Mouse (Mus musculus): ENCODE results near the gene D130043K22Rik. TPM values are rescaled to one million over a fixed set of nuclear protein-coding genes. Genes with fewer than 3 reads are reported as not detected.
A peak's percentile ranks its signal among the peaks of the same experiment; 100 is the strongest.

D130043K22Rik gene
- polyA plus RNA-seq, 1 experiment from 2014 or later, result 0.05 TPM

GRCm38 (mm10) chr13:24906831-24907570 is 62.1 kb downstream of the D130043K22Rik start:
- peaks cover 20% of the 10 kb centered on the region for H3K36me3 ChIP-seq
- no peak overlapping the region for H3K4me2 ChIP-seq
- ATAC-seq (ENCODE audit: extremely low read depth, insufficient number of reproducible peaks, low FRiP score, low TSS enrichment), result no peak
- WGBS, result 72% methylated on average over 11 of the region's 11 CpGs
- no peaks in the 10 kb centered on the region for H3K4me1 ChIP-seq
- no peak overlapping the region for H3K9ac ChIP-seq
- H3K27me3 ChIP-seq (replicated peaks), result no peaks in the 10 kb centered on the region
- no peak overlapping the region for H3K4me3 ChIP-seq
- H3K27ac ChIP-seq (replicated peaks), result no peak overlapping the region
- H3K9me3 ChIP-seq, result no peaks in the 10 kb centered on the region

GRCm38 (mm10) chr13:24909112-24909511 is 64.2 kb downstream of the D130043K22Rik start:
- no peaks in the 10 kb centered on the region for H3K4me1 ChIP-seq
- WGBS, result 86% methylated on average over 1 of the region's 1 CpGs
- no peak overlapping the region for H3K27ac ChIP-seq (replicated peaks)
- H3K9ac ChIP-seq, result no peak overlapping the region
- no peak overlapping the region for H3K4me3 ChIP-seq
- H3K27me3 ChIP-seq (replicated peaks), result no peaks in the 10 kb centered on the region
- no peaks in the 10 kb centered on the region for H3K9me3 ChIP-seq
- no peak for ATAC-seq (ENCODE audit: extremely low read depth, insufficient number of reproducible peaks, low FRiP score, low TSS enrichment)
- peaks cover 39% of the 10 kb centered on the region for H3K36me3 ChIP-seq
- H3K4me2 ChIP-seq, result no peak overlapping the region

GRCm38 (mm10) chr13:24913576-24913975 is 68.6 kb downstream of the D130043K22Rik start:
- no peak overlapping the region for H3K4me3 ChIP-seq
- no peak overlapping the region for H3K27ac ChIP-seq (replicated peaks)
- H3K9ac ChIP-seq, result no peak overlapping the region
- H3K4me1 ChIP-seq, result peaks cover 14% of the 10 kb centered on the region
- no peaks in the 10 kb centered on the region for H3K27me3 ChIP-seq (replicated peaks)
- peaks cover 64% of the 10 kb centered on the region for H3K36me3 ChIP-seq
- no peaks in the 10 kb centered on the region for H3K9me3 ChIP-seq
- no peak overlapping the region for H3K4me2 ChIP-seq
- no peak for ATAC-seq (ENCODE audit: extremely low read depth, insufficient number of reproducible peaks, low FRiP score, low TSS enrichment)
- 79% methylated on average over 7 of the region's 7 CpGs for WGBS

- ATAC-seq (ENCODE audit: extremely low read depth, insufficient number of reproducible peaks, low FRiP score, low TSS enrichment), result no peak
- Histone ChIP-seq H3K4me2 (no peak overlapping the region), H3K4me3 (no peak overlapping the region), H3K9ac (no peak overlapping the region), H3K27ac (replicated peaks) (no peak overlapping the region), H3K36me3 (peaks cover 71% of the 10 kb centered on the region), H3K27me3 (replicated peaks) (no peaks in the 10 kb centered on the region), H3K9me3 (no peaks in the 10 kb centered on the region), H3K4me1 (peaks cover 14% of the 10 kb centered on the region)
- 72% methylated on average over 4 of the region's 4 CpGs for WGBS
These were observed 70.0 kb downstream of the D130043K22Rik start for GRCm38 (mm10) chr13:24914915-24915314.

GRCm38 (mm10) chr13:24915831-24916230 is 70.9 kb downstream of the D130043K22Rik start:
- no peak overlapping the region for H3K9ac ChIP-seq
- peak overlapping the region; percentile 12; the same call in 1 of the 2 replicates for H3K4me2 ChIP-seq
- H3K4me1 ChIP-seq, result peaks cover 14% of the 10 kb centered on the region
- H3K36me3 ChIP-seq, result peaks cover 65% of the 10 kb centered on the region
- ATAC-seq (ENCODE audit: extremely low read depth, insufficient number of reproducible peaks, low FRiP score, low TSS enrichment), result no peak
- no peaks in the 10 kb centered on the region for H3K27me3 ChIP-seq (replicated peaks)
- WGBS, result 59% methylated on average over 13 of the region's 13 CpGs
- no peak overlapping the region for H3K4me3 ChIP-seq
- no peak overlapping the region for H3K27ac ChIP-seq (replicated peaks)
- H3K9me3 ChIP-seq, result no peaks in the 10 kb centered on the region

- Histone ChIP-seq H3K4me1 (peaks cover 5% of the 10 kb centered on the region), H3K9ac (no peak overlapping the region), H3K9me3 (no peaks in the 10 kb centered on the region), H3K36me3 (peaks cover 59% of the 10 kb centered on the region), H3K27me3 (replicated peaks) (no peaks in the 10 kb centered on the region), H3K4me3 (no peak overlapping the region), H3K27ac (replicated peaks) (no peak overlapping the region), H3K4me2 (no peak overlapping the region)
- WGBS, result 12% methylated on average over 5 of the region's 5 CpGs
- ATAC-seq (ENCODE audit: extremely low read depth, insufficient number of reproducible peaks, low FRiP score, low TSS enrichment), result no peak
These were observed 75.5 kb downstream of the D130043K22Rik start for GRCm38 (mm10) chr13:24920333-24920977.

- H3K4me2 ChIP-seq, result no peak overlapping the region
- no peak overlapping the region for H3K4me3 ChIP-seq
- no peak for ATAC-seq (ENCODE audit: extremely low read depth, insufficient number of reproducible peaks, low FRiP score, low TSS enrichment)
- H3K27ac ChIP-seq (replicated peaks), result no peak overlapping the region
- H3K9ac ChIP-seq, result no peak overlapping the region
- no peaks in the 10 kb centered on the region for H3K27me3 ChIP-seq (replicated peaks)
- peaks cover 64% of the 10 kb centered on the region for H3K36me3 ChIP-seq
- no peaks in the 10 kb centered on the region for H3K4me1 ChIP-seq
- H3K9me3 ChIP-seq, result no peaks in the 10 kb centered on the region
- 66% methylated on average over 6 of the region's 6 CpGs for WGBS
These were observed 76.3 kb downstream of the D130043K22Rik start for GRCm38 (mm10) chr13:24921281-24921680.

GRCm38 (mm10) chr13:24923991-24924390 is 79.1 kb downstream of the D130043K22Rik start:
- no peak overlapping the region for H3K27ac ChIP-seq (replicated peaks)
- no peaks in the 10 kb centered on the region for H3K9me3 ChIP-seq
- H3K36me3 ChIP-seq, result peaks cover 44% of the 10 kb centered on the region
- no peaks in the 10 kb centered on the region for H3K27me3 ChIP-seq (replicated peaks)
- 84% methylated on average over 5 of the region's 5 CpGs for WGBS
- ATAC-seq (ENCODE audit: extremely low read depth, insufficient number of reproducible peaks, low FRiP score, low TSS enrichment), result no peak
- no peak overlapping the region for H3K4me2 ChIP-seq
- no peak overlapping the region for H3K9ac ChIP-seq
- H3K4me3 ChIP-seq, result no peak overlapping the region
- H3K4me1 ChIP-seq, result peaks cover 6% of the 10 kb centered on the region; the same call in 1 of the 2 replicates

GRCm38 (mm10) chr13:24930591-24930990 is 85.7 kb downstream of the D130043K22Rik start:
- peaks cover 6% of the 10 kb centered on the region; the same call in 1 of the 2 replicates for H3K4me1 ChIP-seq
- no peak overlapping the region for H3K9ac ChIP-seq
- no peak for ATAC-seq (ENCODE audit: extremely low read depth, insufficient number of reproducible peaks, low FRiP score, low TSS enrichment)
- H3K27ac ChIP-seq (replicated peaks), result no peak overlapping the region
- H3K4me3 ChIP-seq, result no peak overlapping the region
- H3K27me3 ChIP-seq (replicated peaks), result no peaks in the 10 kb centered on the region
- H3K9me3 ChIP-seq, result no peaks in the 10 kb centered on the region
- H3K4me2 ChIP-seq, result no peak overlapping the region
- peaks cover 10% of the 10 kb centered on the region for H3K36me3 ChIP-seq

GRCm38 (mm10) chr13:24933199-24933598 is 88.3 kb downstream of the D130043K22Rik start:
- ATAC-seq (ENCODE audit: extremely low read depth, insufficient number of reproducible peaks, low FRiP score, low TSS enrichment), result no peak
- Histone ChIP-seq H3K4me2 (no peak overlapping the region), H3K9me3 (no peaks in the 10 kb centered on the region), H3K9ac (no peak overlapping the region), H3K27me3 (replicated peaks) (no peaks in the 10 kb centered on the region), H3K36me3 (peaks cover 7% of the 10 kb centered on the region), H3K4me3 (no peak overlapping the region), H3K4me1 (peaks cover 12% of the 10 kb centered on the region), H3K27ac (replicated peaks) (no peak overlapping the region)
- 76% methylated on average over 7 of the region's 7 CpGs for WGBS

- WGBS, result 45% methylated on average over 5 of the region's 5 CpGs
These were observed 91.8 kb downstream of the D130043K22Rik start for GRCm38 (mm10) chr13:24936772-24937107.

More at GRCm38 (mm10) chr13:24936772-24937107, 91.8 kb downstream of the D130043K22Rik start:
- H3K27ac ChIP-seq (replicated peaks), result no peak overlapping the region
- peak overlapping the region; percentile 95 for H3K9ac ChIP-seq
- H3K27me3 ChIP-seq (replicated peaks), result no peaks in the 10 kb centered on the region
- H3K4me3 ChIP-seq, result peak overlapping the region; percentile 94
- H3K4me1 ChIP-seq, result peaks cover 18% of the 10 kb centered on the region
- no peak for ATAC-seq (ENCODE audit: extremely low read depth, insufficient number of reproducible peaks, low FRiP score, low TSS enrichment)
- H3K36me3 ChIP-seq, result peaks cover 7% of the 10 kb centered on the region
- H3K9me3 ChIP-seq, result no peaks in the 10 kb centered on the region
- peak overlapping the region; percentile 82 for H3K4me2 ChIP-seq
